Mouse (Mus musculus): ENCODE data around the gene Saxo1. TPM values are rescaled to one million over a fixed set of nuclear protein-coding genes. Genes with fewer than 3 reads are reported as not detected.

Gene Saxo1
- polyA plus RNA-seq, 1 experiment from 2014 or later, result not detected

DNA sequence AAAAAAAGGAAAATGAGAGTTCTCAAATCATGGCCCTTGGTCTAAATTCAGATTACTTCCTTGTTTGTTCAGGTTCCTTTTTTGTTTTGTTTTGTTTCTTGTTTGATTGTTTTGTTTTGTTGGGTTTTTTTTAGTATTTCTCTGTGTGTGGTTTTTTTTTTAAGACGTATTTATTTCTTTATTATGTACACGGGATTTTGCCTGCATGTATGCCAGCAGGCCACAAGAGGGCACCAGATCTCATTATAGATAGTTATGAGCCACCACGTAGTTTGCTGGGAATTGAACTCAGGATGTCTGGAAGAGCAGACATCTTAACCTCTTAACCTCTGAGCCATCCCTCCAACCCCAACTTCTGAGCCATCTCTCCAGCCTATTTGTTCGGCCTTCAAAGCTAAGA is 20.2 kb downstream of the Saxo1 start:
- Histone ChIP-seq H3K27me3 (ENCODE audit: control insufficient read depth, insufficient read depth, low read depth, low read length) (no peaks in the 10 kb centered on the region), H3K36me3 (ENCODE audit: control insufficient read depth, insufficient read depth, low read length) (no peaks in the 10 kb centered on the region), H3K27ac (ENCODE audit: low read length) (no peak overlapping the region), H3K4me1 (ENCODE audit: control insufficient read depth, insufficient read depth, low read length) (no peaks in the 10 kb centered on the region), H3K9me3 (replicated peaks; ENCODE audit: control insufficient read depth, low read length, poor library complexity, severe bottlenecking) (no peaks in the 10 kb centered on the region; the same call in 1 of the 2 replicates), H3K4me3 (ENCODE audit: low read depth, low read length) (no peak overlapping the region), H3K9ac (ENCODE audit: low read depth, low read length) (no peak overlapping the region), H3K4me2 (ENCODE audit: low read length) (no peak overlapping the region)
- no peak for ATAC-seq
- WGBS, result 48% methylated on average over 4 of the region's 4 CpGs

DNA sequence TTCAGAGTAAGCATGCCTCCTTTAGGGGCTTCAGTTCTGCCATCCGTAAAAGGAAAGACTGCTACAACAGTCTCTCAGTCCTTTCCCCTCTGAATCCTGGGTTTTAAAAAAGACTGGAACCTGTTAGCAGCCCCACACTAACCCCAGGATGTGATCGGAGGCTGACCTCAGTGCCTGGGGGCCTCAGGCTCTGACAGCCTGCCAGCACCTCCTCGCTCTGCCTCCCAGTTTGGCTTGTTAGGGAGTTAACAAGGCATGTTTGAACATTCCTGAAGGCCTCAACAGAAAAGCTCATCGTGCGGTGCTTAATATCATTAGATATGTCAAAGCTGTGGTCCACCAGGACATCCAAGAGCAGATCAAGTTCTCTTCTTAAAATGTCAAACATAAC is 24.0 kb downstream of the Saxo1 start:
- no peak overlapping the region for H3K27ac ChIP-seq (ENCODE audit: low read length)
- no peak for ATAC-seq
- no peaks in the 10 kb centered on the region for H3K36me3 ChIP-seq (ENCODE audit: control insufficient read depth, insufficient read depth, low read length)
- no peak overlapping the region for H3K9ac ChIP-seq (ENCODE audit: low read depth, low read length)
- H3K4me3 ChIP-seq (ENCODE audit: low read depth, low read length), result no peak overlapping the region
- H3K4me1 ChIP-seq (ENCODE audit: control insufficient read depth, insufficient read depth, low read length), result no peaks in the 10 kb centered on the region
- 69% methylated on average over 5 of the region's 5 CpGs for WGBS
- no peaks in the 10 kb centered on the region; the same call in 1 of the 2 replicates for H3K9me3 ChIP-seq (replicated peaks; ENCODE audit: control insufficient read depth, low read length, poor library complexity, severe bottlenecking)
- H3K4me2 ChIP-seq (ENCODE audit: low read length), result no peak overlapping the region
- no peaks in the 10 kb centered on the region for H3K27me3 ChIP-seq (ENCODE audit: control insufficient read depth, insufficient read depth, low read depth, low read length)

DNA sequence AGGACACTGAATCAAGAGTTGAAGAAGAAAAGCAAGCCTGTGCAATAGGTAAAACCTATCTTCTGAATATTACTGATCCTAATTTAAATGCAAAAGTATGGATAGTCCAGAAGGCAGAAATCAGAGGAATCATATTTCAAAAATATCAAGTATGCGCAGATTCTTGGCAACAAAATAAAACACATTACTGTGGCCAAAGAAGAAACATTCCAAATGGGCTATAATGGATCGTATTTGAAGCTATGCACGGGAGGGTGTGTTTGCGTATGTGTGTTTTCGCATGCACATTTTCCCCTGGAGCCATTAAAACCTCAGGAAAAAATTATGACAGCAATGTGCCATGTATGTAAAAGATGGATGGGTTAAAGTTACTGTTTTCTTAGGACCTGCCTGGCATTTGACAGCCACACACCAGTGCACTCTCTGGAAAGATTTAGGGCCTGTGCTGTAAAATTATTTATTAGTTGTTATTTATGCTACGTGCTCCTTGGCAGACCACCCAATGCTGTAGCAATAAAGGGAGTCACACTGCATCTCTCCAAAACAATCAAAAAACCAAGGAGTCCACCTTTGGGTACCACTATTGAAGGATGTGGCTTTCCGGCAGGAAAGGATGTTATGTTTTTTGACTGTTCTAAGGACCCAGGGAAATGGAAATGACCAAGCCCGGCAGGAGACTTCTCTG is 24.6 kb downstream of the Saxo1 start:
- H3K36me3 ChIP-seq (ENCODE audit: control insufficient read depth, insufficient read depth, low read length), result no peaks in the 10 kb centered on the region
- 83% methylated on average over 8 of the region's 8 CpGs for WGBS
- H3K27me3 ChIP-seq (ENCODE audit: control insufficient read depth, insufficient read depth, low read depth, low read length), result no peaks in the 10 kb centered on the region
- H3K9ac ChIP-seq (ENCODE audit: low read depth, low read length), result no peak overlapping the region
- no peak overlapping the region for H3K4me3 ChIP-seq (ENCODE audit: low read depth, low read length)
- H3K4me1 ChIP-seq (ENCODE audit: control insufficient read depth, insufficient read depth, low read length), result no peaks in the 10 kb centered on the region
- no peak overlapping the region for H3K4me2 ChIP-seq (ENCODE audit: low read length)
- H3K27ac ChIP-seq (ENCODE audit: low read length), result no peak overlapping the region
- no peak for ATAC-seq
- H3K9me3 ChIP-seq (replicated peaks; ENCODE audit: control insufficient read depth, low read length, poor library complexity, severe bottlenecking), result no peaks in the 10 kb centered on the region; the same call in 1 of the 2 replicates

DNA sequence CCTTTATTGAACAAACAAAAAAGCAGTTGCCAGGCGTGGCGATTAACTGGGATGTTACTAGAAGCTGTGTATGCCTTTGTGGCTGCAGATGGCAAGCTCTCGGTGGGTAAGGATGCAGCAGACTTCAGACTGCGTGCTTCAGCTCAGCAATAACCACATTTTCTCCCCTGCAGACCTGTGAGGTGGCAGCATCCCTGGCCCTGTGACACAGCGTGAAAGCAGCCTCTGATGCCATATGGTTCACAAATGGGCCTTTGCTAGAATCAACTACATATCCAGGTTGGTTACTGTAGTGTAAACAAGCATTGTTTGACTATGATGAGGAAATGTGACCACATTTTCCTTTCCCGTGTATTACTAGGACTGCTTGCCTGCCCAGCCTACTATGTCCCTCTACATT is 29.0 kb downstream of the Saxo1 start:
- ATAC-seq, result no peak
- WGBS, result 79% methylated on average over 6 of the region's 6 CpGs
- H3K9ac ChIP-seq (ENCODE audit: low read depth, low read length), result no peak overlapping the region

DNA sequence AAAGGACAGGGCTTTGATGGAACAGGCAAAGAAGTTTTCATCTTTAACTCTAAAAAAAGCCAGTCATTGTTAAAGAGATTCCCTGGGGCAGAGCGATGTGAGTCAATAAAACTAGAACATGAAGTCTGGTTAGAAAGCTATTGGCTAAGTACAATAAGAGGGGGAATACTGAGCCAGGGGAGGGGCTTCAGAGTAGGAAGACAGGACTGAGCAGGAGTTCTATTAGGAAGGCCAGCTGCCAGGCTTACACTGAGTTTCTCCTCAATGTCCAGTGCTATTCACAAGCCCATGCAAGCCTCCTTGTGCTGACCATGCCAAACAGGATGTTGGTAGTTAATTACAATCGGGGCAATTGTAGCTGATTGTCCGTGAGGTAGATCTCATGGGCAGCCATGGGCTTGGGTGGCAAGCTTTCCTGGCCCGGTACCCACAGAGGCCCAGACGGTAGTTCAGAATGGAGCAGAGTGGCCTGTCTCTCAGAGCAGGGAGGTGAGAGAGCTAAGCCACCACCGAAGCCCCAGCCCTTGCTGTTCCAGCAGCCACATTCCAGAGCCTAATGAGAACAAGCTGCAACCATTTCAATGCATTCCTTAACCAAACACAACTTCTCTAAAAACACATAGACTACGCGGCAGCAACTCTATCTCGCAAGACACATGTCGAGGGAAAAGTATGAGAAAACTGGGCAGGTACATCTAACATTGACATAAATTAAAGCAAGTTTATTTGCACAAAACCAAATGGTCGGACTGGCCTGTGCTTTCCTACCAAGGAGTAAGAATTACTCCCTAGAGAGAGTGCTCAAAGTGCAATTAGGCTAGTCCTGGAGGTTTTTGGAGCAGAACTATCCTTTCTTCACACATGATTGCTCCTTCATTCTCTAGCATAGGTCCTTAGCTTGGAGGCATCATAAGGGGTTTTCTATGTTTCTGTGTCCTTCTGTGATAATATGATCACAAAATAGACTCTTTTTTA is 30.7 kb downstream of the Saxo1 start:
- WGBS, result 86% methylated on average over 11 of the region's 11 CpGs
- no peak overlapping the region for H3K27ac ChIP-seq (ENCODE audit: low read length)
- H3K27me3 ChIP-seq (ENCODE audit: control insufficient read depth, insufficient read depth, low read depth, low read length), result no peaks in the 10 kb centered on the region
- H3K9ac ChIP-seq (ENCODE audit: low read depth, low read length), result no peak overlapping the region
- H3K9me3 ChIP-seq (replicated peaks; ENCODE audit: control insufficient read depth, low read length, poor library complexity, severe bottlenecking), result no peaks in the 10 kb centered on the region
- H3K4me2 ChIP-seq (ENCODE audit: low read length), result no peak overlapping the region
- ATAC-seq, result no peak
- no peaks in the 10 kb centered on the region for H3K36me3 ChIP-seq (ENCODE audit: control insufficient read depth, insufficient read depth, low read length)
- no peak overlapping the region for H3K4me3 ChIP-seq (ENCODE audit: low read depth, low read length)
- no peaks in the 10 kb centered on the region for H3K4me1 ChIP-seq (ENCODE audit: control insufficient read depth, insufficient read depth, low read length)

More for the DNA sequence above, 29.0 kb downstream of the Saxo1 start:
- H3K4me1 ChIP-seq (ENCODE audit: control insufficient read depth, insufficient read depth, low read length), result no peaks in the 10 kb centered on the region
- no peaks in the 10 kb centered on the region for H3K36me3 ChIP-seq (ENCODE audit: control insufficient read depth, insufficient read depth, low read length)
- no peak overlapping the region for H3K4me3 ChIP-seq (ENCODE audit: low read depth, low read length)
- H3K27ac ChIP-seq (ENCODE audit: low read length), result no peak overlapping the region
- H3K27me3 ChIP-seq (ENCODE audit: control insufficient read depth, insufficient read depth, low read depth, low read length), result no peaks in the 10 kb centered on the region
- no peaks in the 10 kb centered on the region for H3K9me3 ChIP-seq (replicated peaks; ENCODE audit: control insufficient read depth, low read length, poor library complexity, severe bottlenecking)
- no peak overlapping the region for H3K4me2 ChIP-seq (ENCODE audit: low read length)

DNA sequence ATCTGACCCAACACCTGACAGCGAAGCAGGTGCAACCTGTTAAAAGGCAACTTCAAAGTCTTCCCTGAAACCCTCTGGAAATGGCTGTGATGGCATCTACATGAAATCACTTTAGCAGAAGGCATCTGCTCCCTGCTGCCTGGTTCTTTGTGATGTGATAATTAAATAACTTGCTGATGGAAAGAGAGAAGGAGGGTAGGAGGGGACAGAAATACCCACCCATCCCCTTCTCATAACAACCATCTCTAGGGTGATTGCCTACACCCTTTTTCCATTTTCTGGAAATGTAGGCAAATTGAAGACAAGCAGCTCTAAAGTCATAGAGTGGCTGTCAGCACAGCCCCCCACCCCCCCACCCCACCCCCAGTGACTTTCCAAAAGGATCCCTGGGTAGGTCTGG is 33.6 kb downstream of the Saxo1 start:
- H3K4me2 ChIP-seq (ENCODE audit: low read length), result no peak overlapping the region
- H3K27me3 ChIP-seq (ENCODE audit: control insufficient read depth, insufficient read depth, low read depth, low read length), result no peaks in the 10 kb centered on the region
- no peaks in the 10 kb centered on the region for H3K36me3 ChIP-seq (ENCODE audit: control insufficient read depth, insufficient read depth, low read length)
- H3K4me1 ChIP-seq (ENCODE audit: control insufficient read depth, insufficient read depth, low read length), result no peaks in the 10 kb centered on the region
- H3K4me3 ChIP-seq (ENCODE audit: low read depth, low read length), result no peak overlapping the region
- no peaks in the 10 kb centered on the region for H3K9me3 ChIP-seq (replicated peaks; ENCODE audit: control insufficient read depth, low read length, poor library complexity, severe bottlenecking)
- H3K9ac ChIP-seq (ENCODE audit: low read depth, low read length), result no peak overlapping the region
- no peak for ATAC-seq
- no peak overlapping the region for H3K27ac ChIP-seq (ENCODE audit: low read length)
- WGBS, result 76% methylated on average over 1 of the region's 1 CpGs

DNA sequence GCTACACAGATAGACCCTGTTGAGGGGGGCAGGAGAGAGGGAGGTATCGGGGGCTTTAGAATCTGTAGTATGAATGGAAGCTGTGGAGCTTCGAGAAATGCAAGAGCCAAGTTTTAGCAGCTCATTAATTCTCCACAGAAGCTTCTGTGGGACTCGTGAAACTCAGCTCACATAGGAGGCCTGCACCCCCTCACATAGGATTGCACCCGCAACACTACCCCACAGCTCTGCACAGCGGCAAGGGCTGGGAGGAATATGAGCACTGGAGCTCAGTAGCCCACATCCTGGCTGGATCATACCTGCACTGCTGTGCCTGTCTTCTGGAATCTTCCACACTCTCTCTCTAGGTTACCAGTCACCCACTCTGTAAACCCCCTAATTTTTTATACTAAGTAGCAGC is 34.4 kb downstream of the Saxo1 start:
- ATAC-seq, result no peak
- no peak overlapping the region for H3K27ac ChIP-seq (ENCODE audit: low read length)
- H3K4me2 ChIP-seq (ENCODE audit: low read length), result no peak overlapping the region
- H3K36me3 ChIP-seq (ENCODE audit: control insufficient read depth, insufficient read depth, low read length), result no peaks in the 10 kb centered on the region
- no peaks in the 10 kb centered on the region for H3K27me3 ChIP-seq (ENCODE audit: control insufficient read depth, insufficient read depth, low read depth, low read length)
- no peak overlapping the region for H3K4me3 ChIP-seq (ENCODE audit: low read depth, low read length)
- H3K9ac ChIP-seq (ENCODE audit: low read depth, low read length), result no peak overlapping the region
- H3K9me3 ChIP-seq (replicated peaks; ENCODE audit: control insufficient read depth, low read length, poor library complexity, severe bottlenecking), result no peaks in the 10 kb centered on the region
- 91% methylated on average over 5 of the region's 5 CpGs for WGBS
- H3K4me1 ChIP-seq (ENCODE audit: control insufficient read depth, insufficient read depth, low read length), result no peaks in the 10 kb centered on the region

DNA sequence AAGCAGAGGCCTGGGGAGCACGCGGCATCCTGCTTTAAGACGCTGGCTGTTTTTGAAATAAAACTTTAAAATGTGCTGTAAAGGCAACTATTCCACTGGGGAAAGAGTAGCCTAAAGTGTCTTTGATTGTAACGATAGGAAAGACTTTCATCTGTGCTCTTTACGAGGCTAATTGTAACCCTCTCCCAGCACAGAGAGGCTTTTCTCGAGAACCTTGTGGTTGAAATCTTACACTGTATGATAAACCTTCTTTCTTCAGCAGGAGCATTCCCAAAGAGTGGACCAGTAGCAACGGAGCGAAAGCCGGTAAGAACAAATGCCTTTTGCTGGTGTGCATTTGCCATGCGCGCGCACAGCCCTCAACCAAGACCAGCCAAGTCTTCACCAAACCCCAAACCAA is 37.4 kb downstream of the Saxo1 start:
- no peak overlapping the region for H3K9ac ChIP-seq (ENCODE audit: low read depth, low read length)
- no peaks in the 10 kb centered on the region for H3K36me3 ChIP-seq (ENCODE audit: control insufficient read depth, insufficient read depth, low read length)
- no peaks in the 10 kb centered on the region for H3K27me3 ChIP-seq (ENCODE audit: control insufficient read depth, insufficient read depth, low read depth, low read length)
- no peak for ATAC-seq
- no peak overlapping the region for H3K4me3 ChIP-seq (ENCODE audit: low read depth, low read length)
- 84% methylated on average over 12 of the region's 12 CpGs for WGBS
- H3K4me1 ChIP-seq (ENCODE audit: control insufficient read depth, insufficient read depth, low read length), result no peaks in the 10 kb centered on the region
- no peaks in the 10 kb centered on the region for H3K9me3 ChIP-seq (replicated peaks; ENCODE audit: control insufficient read depth, low read length, poor library complexity, severe bottlenecking)
- no peak overlapping the region for H3K27ac ChIP-seq (ENCODE audit: low read length)
- H3K4me2 ChIP-seq (ENCODE audit: low read length), result no peak overlapping the region

DNA sequence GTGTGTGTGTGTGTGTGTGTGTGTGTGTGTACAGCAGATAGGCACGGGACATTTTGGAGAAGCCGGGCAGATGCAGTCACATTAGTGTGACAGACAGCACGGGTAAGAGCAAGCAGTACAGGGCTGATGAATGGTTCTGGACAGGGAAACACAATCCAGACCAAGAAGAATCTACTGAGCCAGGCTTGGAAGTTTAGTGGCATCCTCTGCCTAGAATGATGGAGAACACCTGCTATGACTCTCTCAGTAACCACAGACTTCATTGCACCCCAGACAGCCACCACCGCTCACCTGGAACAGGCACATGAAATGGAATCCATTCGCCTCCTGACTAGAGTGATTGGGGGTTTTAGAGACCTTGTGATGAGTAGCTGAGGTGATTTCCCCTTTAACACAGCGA is 38.2 kb downstream of the Saxo1 start:
- WGBS, result 95% methylated on average over 6 of the region's 6 CpGs

More for the DNA sequence above, 38.2 kb downstream of the Saxo1 start:
- Histone ChIP-seq H3K4me2 (ENCODE audit: low read length) (no peak overlapping the region), H3K4me3 (ENCODE audit: low read depth, low read length) (no peak overlapping the region), H3K36me3 (ENCODE audit: control insufficient read depth, insufficient read depth, low read length) (no peaks in the 10 kb centered on the region), H3K4me1 (ENCODE audit: control insufficient read depth, insufficient read depth, low read length) (no peaks in the 10 kb centered on the region), H3K27me3 (ENCODE audit: control insufficient read depth, insufficient read depth, low read depth, low read length) (no peaks in the 10 kb centered on the region), H3K9me3 (replicated peaks; ENCODE audit: control insufficient read depth, low read length, poor library complexity, severe bottlenecking) (no peaks in the 10 kb centered on the region), H3K9ac (ENCODE audit: low read depth, low read length) (no peak overlapping the region), H3K27ac (ENCODE audit: low read length) (no peak overlapping the region)
- ATAC-seq, result no peak
